Mouse (Mus musculus): ENCODE measurements around the gene Usp12. TPM values are rescaled to one million over a fixed set of nuclear protein-coding genes. Genes with fewer than 3 reads are reported as not detected.

Gene Usp12
- 6.9 and 9.6 TPM in 2 replicates for polyA plus RNA-seq (2012; rRNA removed; ENCODE audit: low replicate concordance)

GRCm38 (mm10) chr5:146794853-146795252 is at the start of gene Usp12:
Usp12 (minus strand) TSS chr5:146795006.

GRCm38 (mm10) chr5:146832769-146833448 is 38.1 kb upstream of the Usp12 start, which contains the start of gene Rpl21:
Rpl21 (plus strand) TSS chr5:146832890.

Other genes starting within 250 kb of the Usp12 start
- gene Gm3415, start 238.9 kb downstream of the Usp12 start, polyA plus RNA-seq (2012; rRNA removed; ENCODE audit: low replicate concordance), result not detected in 2 replicates
- gene Gpr12, start 209.8 kb downstream of the Usp12 start, polyA plus RNA-seq (2012; rRNA removed; ENCODE audit: low replicate concordance), result not detected in 2 replicates
- 26.2 and 53.5 TPM in 2 replicates for gene Rpl21, start 37.9 kb upstream of the Usp12 start, polyA plus RNA-seq (2012; rRNA removed; ENCODE audit: low replicate concordance)
- 6.0 and 7.8 TPM in 2 replicates for gene Rasl11a, start 50.1 kb upstream of the Usp12 start, polyA plus RNA-seq (2012; rRNA removed; ENCODE audit: low replicate concordance)
- gene Gtf3a, start 153.7 kb upstream of the Usp12 start, polyA plus RNA-seq (2012; rRNA removed; ENCODE audit: low replicate concordance), result 30.2 and 65.2 TPM in 2 replicates
- 9.3 and 11.8 TPM in 2 replicates for gene Mtif3, start 168.8 kb upstream of the Usp12 start, polyA plus RNA-seq (2012; rRNA removed; ENCODE audit: low replicate concordance)